Mouse (Mus musculus) small intestine, adult 2 months (tissue): ENCODE measurements at regions not wholly inside any gene's neighbourhood (a gene's known extent, or its start where the extent isn't known, plus 50 kb on each side); places are given as distances from the start of the nearest gene placed in this dataset.

Experiments
- CTCF ChIP-seq: fragments of 200-500 bp; IDR thresholded peaks from 2 replicates; pipeline ENCODE4 v1.5.1; 2012; ENCODE audit warnings: low read depth, mild to moderate bottlenecking, control low read depth, inconsistent platforms, low read length, moderate library complexity, mixed read lengths; ENCODE audit not compliant: insufficient replicate concordance, insufficient read length; ENCODE audit errors: extremely low read depth
- POLR2A ChIP-seq: fragments of 200-500 bp; IDR thresholded peaks from 2 replicates; pipeline ENCODE4 v1.6.1; 2012; ENCODE audit warnings: low read depth, mild to moderate bottlenecking, control low read depth, inconsistent platforms, low read length, moderate library complexity

GRCm38 (mm10) chr3:137790340-137790739 is 73.9 kb upstream of the H2afz start:
- no peak for TF ChIP-seq POLR2A
- TF ChIP-seq CTCF = no peak
